Mouse (Mus musculus) lung, embryonic 14.5 days (tissue): Measurements from ENCODE around the gene Kdm4a. TPM values are rescaled to one million over a fixed set of nuclear protein-coding genes. Genes with fewer than 3 reads are reported as not detected.

Experiments used
- ATAC-seq: fragments of 200-750 bp; cut with Nextera tagmentation; 2 replicates; pipeline ENCODE4 v1.8.0; 2017; ENCODE audit warnings: mild to moderate bottlenecking, moderate TSS enrichment, moderate library complexity; ENCODE audit not compliant: insufficient read depth
- DNase-seq: peaks from one replicate; pipeline ENCODE4 v3.0.0-alpha.2; 2015
- H3K27ac ChIP-seq: fragments of 300-500 bp; sonication (generic); 2 replicates; pipeline ENCODE4 v1.5.1; 2014; ENCODE audit warnings: low read depth, mild to moderate bottlenecking, moderate library complexity
- H3K27me3 ChIP-seq: fragments of 300-500 bp; sonication (generic); 2 replicates; pipeline ENCODE4 v1.6.1; 2014; ENCODE audit warnings: low read length, control low read depth; ENCODE audit not compliant: insufficient read depth
- H3K36me3 ChIP-seq: fragments of 300-500 bp; sonication (generic); 2 replicates; pipeline ENCODE4 v1.6.1; 2014; ENCODE audit warnings: control low read depth; ENCODE audit not compliant: insufficient read depth
- H3K4me1 ChIP-seq: fragments of 300-500 bp; sonication (generic); 2 replicates; pipeline ENCODE4 v1.6.1; 2014; ENCODE audit warnings: antibody characterized with exemption, control low read depth; ENCODE audit not compliant: insufficient read depth
- H3K4me2 ChIP-seq: fragments of 300-500 bp; sonication (generic); 2 replicates; pipeline ENCODE4 v1.6.1; 2014; ENCODE audit warnings: mild to moderate bottlenecking
- H3K4me3 ChIP-seq: fragments of 300-500 bp; sonication (generic); 2 replicates; pipeline ENCODE4 v1.5.1; 2014; ENCODE audit warnings: low read depth, low read length
- H3K9ac ChIP-seq: fragments of 300-500 bp; sonication (generic); 2 replicates; pipeline ENCODE4 v1.6.1; 2014
- H3K9me3 ChIP-seq: fragments of 300-500 bp; sonication (generic); 2 replicates; pipeline ENCODE4 v1.6.1; 2016; ENCODE audit warnings: low read depth, low read length, control low read depth
- CTCF ChIP-seq: IDR thresholded peaks from 2 replicates; pipeline ENCODE4 v1.5.1; 2016; ENCODE audit warnings: antibody characterized with exemption, low read depth
- WGBS: fragments of 180-500 bp; shearing (Covaris S2); extraction: QIAGEN DNeasy Blood & Tissue Kit; methylation state at CpG from one replicate; pipeline ENCODE4 v1.1.7; 2014; 5-methylcytosine and 5-hydroxymethylcytosine counted together
- microRNA-seq: library from miRNA; unstranded; fragments of <30 nt; microRNA quantifications from one replicate; pipeline ENCODE4, GENCODE M21; 2016; ENCODE audit warnings: borderline number of aligned reads
- polyA plus RNA-seq: library from polyadenylated mRNA; unstranded; fragments of >200 nt; fragmentation: Nextera tagmentation; extraction: Ambion mirVana; gene quantifications from 2 replicates; pipeline ENCODE4 v1.2.1, GENCODE M21; 2014

Gene Kdm4a
- polyA plus RNA-seq, 1 experiment from 2014 or later: 45.0 TPM

DNA sequence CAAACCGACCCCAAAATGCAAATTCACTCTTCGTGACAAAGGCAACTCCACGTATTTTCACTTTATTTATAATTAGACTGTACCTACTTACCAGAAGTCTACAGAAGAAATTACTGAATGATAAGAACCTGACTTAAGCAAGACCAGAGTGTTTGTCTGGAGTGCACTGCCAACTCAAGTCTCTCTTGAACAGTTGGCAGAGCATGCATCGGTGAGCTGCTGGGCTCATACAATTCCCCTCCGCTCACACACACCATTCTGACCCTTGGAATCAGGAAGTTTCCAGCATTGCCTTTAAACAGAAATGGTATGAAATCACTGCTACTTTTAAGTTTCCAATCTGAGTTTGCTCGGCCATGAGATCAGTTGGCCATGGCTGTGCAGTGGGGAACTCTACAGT is 81.3 kb downstream of the Kdm4a start:
- no peak overlapping the region for H3K9ac ChIP-seq
- ATAC-seq (no peak), DNase-seq (no peak)
- no peak for TF ChIP-seq CTCF
- H3K27ac ChIP-seq: no peak overlapping the region
- H3K4me2 ChIP-seq: no peak overlapping the region
- H3K36me3 ChIP-seq: 0 out of 2 replicates have a peak, but pooled peaks cover 2% of the 10 kb centered on the region
- no peaks in the 10 kb centered on the region for H3K4me1 ChIP-seq
- no peak overlapping the region for H3K4me3 ChIP-seq
- no peaks in the 10 kb centered on the region for H3K27me3 ChIP-seq
- no peaks in the 10 kb centered on the region for H3K9me3 ChIP-seq
- WGBS: 87% methylated on average over 6 of the region's 6 CpGs

DNA sequence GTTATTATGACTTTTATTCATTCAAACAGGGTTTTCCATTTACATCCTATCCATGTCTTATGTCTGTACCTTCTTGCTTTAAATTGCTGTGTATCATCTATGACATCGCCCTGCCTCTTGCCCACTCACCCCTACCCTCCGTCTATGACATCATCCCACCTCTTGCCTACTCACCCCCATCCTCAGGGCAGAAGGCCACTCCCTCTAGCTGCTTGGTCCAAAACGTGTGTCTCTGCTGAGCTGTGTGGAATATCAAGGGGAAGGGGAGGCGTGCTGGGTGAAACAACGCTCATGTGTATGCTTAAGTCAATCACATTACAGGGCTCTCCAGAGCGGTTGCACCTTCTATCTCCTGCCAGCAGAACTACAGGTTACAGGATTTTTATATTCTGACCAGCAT is 83.8 kb downstream of the Kdm4a start:
- Histone ChIP-seq H3K27me3 (no peaks in the 10 kb centered on the region), H3K36me3 (0 out of 2 replicates have a peak, but pooled peaks cover 2% of the 10 kb centered on the region), H3K4me3 (no peak overlapping the region), H3K4me2 (no peak overlapping the region), H3K27ac (no peak overlapping the region), H3K9me3 (no peaks in the 10 kb centered on the region), H3K9ac (no peak overlapping the region), H3K4me1 (no peaks in the 10 kb centered on the region)
- WGBS: 64% methylated on average over 6 of the region's 6 CpGs
- ATAC-seq: no peak
- no peak for TF ChIP-seq CTCF
- no peak for DNase-seq

DNA sequence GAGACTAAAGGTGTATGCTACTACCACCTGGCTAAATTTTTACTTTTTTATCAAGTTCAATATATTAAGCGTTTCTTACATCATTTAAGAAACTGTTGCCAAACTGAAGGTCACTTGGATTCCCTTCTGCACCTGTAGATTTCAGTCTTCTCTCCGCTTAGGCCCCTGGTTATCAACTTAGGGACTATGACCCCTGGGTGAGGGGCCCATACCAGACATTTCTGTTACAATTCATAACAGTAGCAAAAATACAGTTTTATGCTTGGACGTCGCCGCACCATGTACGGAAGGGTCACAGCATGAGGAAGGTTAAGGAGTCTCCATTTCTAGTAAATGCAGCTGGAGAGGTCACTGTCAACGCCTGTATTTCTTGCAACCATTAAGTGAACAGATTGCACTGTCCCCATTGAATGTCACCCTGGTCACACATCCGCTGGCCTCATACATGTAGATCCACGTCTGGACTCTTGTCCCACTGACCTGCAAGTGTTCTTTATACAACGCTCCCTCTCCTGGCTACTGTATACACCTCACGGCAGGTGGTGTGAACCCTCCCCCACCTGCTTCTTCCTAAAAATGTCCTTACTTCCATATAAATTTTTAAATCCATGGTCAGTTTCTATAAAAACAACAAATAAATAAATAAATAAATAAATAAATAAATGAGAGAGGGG is 86.9 kb downstream of the Kdm4a start:
- Histone ChIP-seq H3K4me1 (no peaks in the 10 kb centered on the region), H3K4me2 (no peak overlapping the region), H3K4me3 (no peak overlapping the region), H3K9me3 (no peaks in the 10 kb centered on the region), H3K36me3 (0 out of 2 replicates have a peak, but pooled peaks cover 5% of the 10 kb centered on the region), H3K27me3 (no peaks in the 10 kb centered on the region), H3K27ac (no peak overlapping the region), H3K9ac (no peak overlapping the region)
- TF ChIP-seq CTCF: no peak
- 89% methylated on average over 11 of the region's 11 CpGs for WGBS
- ATAC-seq (no peak), DNase-seq (no peak)

DNA sequence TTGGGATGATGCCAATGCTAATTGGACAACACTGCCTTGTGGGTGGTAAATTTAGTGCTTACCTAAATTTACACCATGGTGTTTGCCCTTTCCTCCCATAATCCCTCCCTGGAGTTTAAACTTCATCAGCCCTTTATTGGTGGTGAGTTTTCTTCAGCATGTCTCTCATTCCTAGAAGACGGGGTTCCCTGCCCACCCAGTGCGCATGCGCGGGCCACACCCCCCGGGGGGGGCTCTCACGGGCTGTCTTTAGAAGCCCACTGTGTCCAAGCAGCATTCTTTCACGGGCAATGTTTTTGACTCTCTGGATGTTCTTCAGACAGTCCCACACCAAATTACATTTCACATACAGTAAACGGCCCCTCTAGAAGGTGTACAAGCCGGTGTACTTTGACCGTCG is 89.4 kb downstream of the Kdm4a start:
- no peak for TF ChIP-seq CTCF
- H3K27me3 ChIP-seq: no peaks in the 10 kb centered on the region
- DNase-seq (no peak), ATAC-seq (no peak)
- 86% methylated on average over 11 of the region's 11 CpGs for WGBS
- no peak overlapping the region for H3K4me3 ChIP-seq
- no peak overlapping the region for H3K9ac ChIP-seq
- H3K4me2 ChIP-seq: no peak overlapping the region
- no peak overlapping the region for H3K27ac ChIP-seq
- H3K9me3 ChIP-seq: no peaks in the 10 kb centered on the region
- 0 out of 2 replicates have a peak, but pooled peaks cover 3% of the 10 kb centered on the region for H3K36me3 ChIP-seq
- H3K4me1 ChIP-seq: no peaks in the 10 kb centered on the region

DNA sequence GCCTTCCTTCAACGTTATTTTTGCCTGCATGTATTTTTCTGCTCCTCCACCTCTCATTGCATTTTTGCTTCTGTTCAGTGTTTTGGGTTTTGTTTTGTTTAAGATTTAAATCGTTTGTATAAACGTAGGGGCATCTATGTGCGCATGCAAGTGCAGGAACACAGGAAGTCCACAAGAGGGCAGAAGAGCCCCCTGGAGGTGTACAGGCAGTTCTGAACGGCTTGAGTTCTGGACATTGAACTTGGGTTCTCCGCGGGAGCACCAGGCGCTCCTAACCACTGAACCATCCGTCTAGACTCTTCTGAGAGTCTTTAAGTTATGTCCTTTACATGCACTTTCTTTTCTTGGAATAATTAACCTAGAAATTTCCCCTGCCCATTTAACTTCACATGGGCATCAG is 89.9 kb downstream of the Kdm4a start:
- peak; percentile 69 for DNase-seq
- peak; percentile 76 for TF ChIP-seq CTCF

DNA sequence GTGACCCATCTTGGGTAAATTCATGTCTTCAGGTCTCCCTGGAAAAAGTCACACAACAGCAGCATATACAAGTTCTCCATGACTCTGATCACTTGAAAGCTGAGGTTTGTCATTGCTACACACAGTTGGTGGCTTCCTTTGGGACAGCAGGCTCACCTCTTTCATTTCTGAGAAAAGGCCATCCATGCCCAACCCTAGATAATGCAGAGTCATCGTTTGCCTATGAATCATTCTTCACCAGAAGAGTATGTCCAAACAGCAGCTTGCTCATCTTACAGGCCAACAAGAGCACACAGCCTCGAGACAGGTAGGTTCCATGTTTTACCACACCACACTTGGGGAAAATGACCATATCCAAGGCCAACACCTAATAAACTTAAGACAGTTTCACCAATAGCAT is 91.1 kb downstream of the Kdm4a start:
- DNase-seq (no peak), ATAC-seq (no peak)
- Histone ChIP-seq H3K27me3 (no peaks in the 10 kb centered on the region), H3K27ac (no peak overlapping the region), H3K4me1 (no peaks in the 10 kb centered on the region), H3K4me2 (no peak overlapping the region), H3K36me3 (0 out of 2 replicates have a peak, but pooled peaks cover 3% of the 10 kb centered on the region), H3K4me3 (no peak overlapping the region), H3K9ac (no peak overlapping the region), H3K9me3 (no peaks in the 10 kb centered on the region)
- WGBS: 67% methylated on average over 2 of the region's 2 CpGs
- no peak for TF ChIP-seq CTCF

More for the DNA sequence above, 89.9 kb downstream of the Kdm4a start:
- no peaks in the 10 kb centered on the region for H3K4me1 ChIP-seq
- 0 out of 2 replicates have a peak, but pooled peaks cover 3% of the 10 kb centered on the region for H3K36me3 ChIP-seq
- H3K9ac ChIP-seq: no peak overlapping the region
- no peaks in the 10 kb centered on the region for H3K9me3 ChIP-seq
- H3K27me3 ChIP-seq: no peaks in the 10 kb centered on the region
- H3K4me2 ChIP-seq: no peak overlapping the region
- 48% methylated on average over 9 of the region's 9 CpGs for WGBS
- H3K4me3 ChIP-seq: no peak overlapping the region
- ATAC-seq: no peak
- no peak overlapping the region for H3K27ac ChIP-seq

Small RNAs within 50 kb of the gene (microRNA-seq; reads per million reads assigned to microRNA genes)
- 0.71 reads per million for gene Mir7226

Other genes with a start within 250 kb of the Kdm4a start
- 4.2 and 6.3 TPM in 2 replicates for gene St3gal3, start 45.1 kb downstream of the Kdm4a start, polyA plus RNA-seq
- 69.7 and 75.7 TPM in 2 replicates for gene Ptprf, start 111.4 kb upstream of the Kdm4a start, polyA plus RNA-seq
- 11.1 and 11.7 TPM in 2 replicates for gene Szt2, start 229.2 kb upstream of the Kdm4a start, polyA plus RNA-seq
- gene Med8, start 229.3 kb upstream of the Kdm4a start, polyA plus RNA-seq: 94.1 and 96.4 TPM in 2 replicates
- 96.5 and 97.8 TPM in 2 replicates for gene Elovl1, start 248.1 kb upstream of the Kdm4a start, polyA plus RNA-seq